In genomic region chr2:46230791-46231450, GRCm38 (mm10) we compare ENCODE assay signal across 27 mouse cellular contexts.
DNase-seq lines count a peak whose midpoint lies in the region.
"Had no signal": no experiment of that assay in that cellular context is flagged by ENCODE, and none has a peak within 500 bp of the region (broad histone marks: within the 10 kb centered on the region; RNA-seq: fewer than 3 reads in every experiment).

No protein-coding gene starts in this region.

- H3K27me3 ChIP-seq in forebrain, embryonic 10.5 days (ENCODE audit: poor library complexity, severe bottlenecking), result no peaks in the 10 kb centered on the region
- H3K27me3 ChIP-seq: CH12.LX; embryonic facial prominence, embryonic 12.5 days; embryonic facial prominence, embryonic 15.5 days; forebrain, embryonic 13.5 days; heart, embryonic 13.5 days; Patski had no signal

- no peaks in the 10 kb centered on the region for H3K4me1 ChIP-seq in forebrain, embryonic 10.5 days
- H3K4me1 ChIP-seq: embryonic facial prominence, embryonic 12.5 days; embryonic facial prominence, embryonic 15.5 days; forebrain, embryonic 13.5 days; heart, embryonic 13.5 days had no signal

- H3K27ac ChIP-seq in forebrain, embryonic 10.5 days, result no peak overlapping the region
- H3K27ac ChIP-seq: embryonic facial prominence, embryonic 12.5 days; embryonic facial prominence, embryonic 15.5 days; forebrain, embryonic 13.5 days; heart, embryonic 13.5 days; hindbrain, embryonic 14.5 days; hindbrain, postnatal 0 days had no signal

- WGBS in forebrain, embryonic 10.5 days, result 81% methylated on average over 2 of the region's 2 CpGs

- H3K9me3 ChIP-seq in forebrain, embryonic 10.5 days, result no peaks in the 10 kb centered on the region
- H3K9me3 ChIP-seq: embryonic facial prominence, embryonic 12.5 days; embryonic facial prominence, embryonic 15.5 days; forebrain, embryonic 13.5 days; heart, embryonic 13.5 days had no signal

- H3K36me3 ChIP-seq in forebrain, embryonic 10.5 days (replicated peaks), result no peaks in the 10 kb centered on the region
- H3K36me3 ChIP-seq: embryonic facial prominence, embryonic 12.5 days; embryonic facial prominence, embryonic 15.5 days; heart, embryonic 13.5 days had no signal

- no peak overlapping the region for H3K4me3 ChIP-seq in forebrain, embryonic 10.5 days
- H3K4me3 ChIP-seq: embryonic facial prominence, embryonic 12.5 days; embryonic facial prominence, embryonic 15.5 days; erythroblast, embryonic 14.5 days; forebrain, embryonic 13.5 days; heart, embryonic 13.5 days had no signal

- DNase-seq in 416B (ENCODE audit: low read depth) (peak; percentile 12), ZHBTc4 (ENCODE audit: low read depth, low spot score) (peak; percentile 3)
- peak; percentile 41 for DNase-seq in Muller cell, postnatal 12 days (ENCODE audit: inconsistent ontology term)
- no peak for DNase-seq in frontal cortex, postnatal 10 days (ENCODE audit: low spot score in 2 of 2)
- DNase-seq in forebrain, embryonic 10.5 days (ENCODE audit: extremely low spot score, low spot score), result no peak
- no peak for DNase-seq in right cerebral cortex, postnatal 14 days
- no peak for DNase-seq in urinary bladder, adult 18-20 months (ENCODE audit: low spot score in 2 of 2)
- DNase-seq: adrenal gland, postnatal 10 days; adrenal gland, postnatal 36 days; cerebellum, adult 18-20 months; cerebellum, adult 9-10 months; cerebellum, postnatal 14 days; gastrocnemius, postnatal 25 days; heart, adult 18-20 months; heart, postnatal 14 days; heart, postnatal 4 days; kidney, adult 18-20 months; kidney, adult 9 months had no signal

Comparison
In these comparisons a context has a peak if more than half of its experiments do, and no peak if none do; other contexts are left out.
1. DNase-seq: peak in 416B (single experiment), Muller cell, postnatal 12 days (single experiment) and ZHBTc4 (single experiment); none in frontal cortex, postnatal 10 days (0 of 2), forebrain, embryonic 10.5 days (single experiment), right cerebral cortex, postnatal 14 days (single experiment) and urinary bladder, adult 18-20 months (0 of 2).